Mouse (Mus musculus): ENCODE measurements at regions not wholly inside any gene's neighbourhood (a gene's known extent, or its start where the extent isn't known, plus 50 kb on each side); places are given as distances from the start of the nearest gene placed in this dataset.

- H3K27me3 ChIP-seq (ENCODE audit: control insufficient read depth, insufficient read depth, insufficient read length): no peaks in the 10 kb centered on the region
- H3K4me3 ChIP-seq (ENCODE audit: insufficient read depth, poor library complexity, severe bottlenecking): no peak overlapping the region
- no peaks in the 10 kb centered on the region for H3K79me2 ChIP-seq (ENCODE audit: control insufficient read depth, insufficient read depth)
- no peak overlapping the region for H3ac ChIP-seq (ENCODE audit: control insufficient read depth, insufficient read length, low read depth)
- H3K79me3 ChIP-seq (ENCODE audit: low read depth): no peaks in the 10 kb centered on the region
- TF ChIP-seq CTCF (IDR thresholded peaks at IDR 0.05; ENCODE audit: control insufficient read depth, insufficient read depth, insufficient read length): no peak
- TF ChIP-seq MAX (IDR thresholded peaks at IDR 0.05): no peak
- no peak for TF ChIP-seq FOSL1 (IDR thresholded peaks at IDR 0.05; ENCODE audit: insufficient read depth, low read length, poor library complexity, severe bottlenecking)
- no peak for TF ChIP-seq MYOD1 (IDR thresholded peaks at IDR 0.05; ENCODE audit: control insufficient read depth, insufficient read length, low read depth)
- no peak for TF ChIP-seq MYOG (IDR thresholded peaks at IDR 0.05; ENCODE audit: control insufficient read depth, extremely low read depth, insufficient read length)
- TF ChIP-seq USF1 (IDR thresholded peaks at IDR 0.05; ENCODE audit: low read depth): no peak
- TF ChIP-seq CEBPB (IDR thresholded peaks at IDR 0.05; ENCODE audit: low read depth): no peak
- no peaks in the 10 kb centered on the region for H3K36me3 ChIP-seq (ENCODE audit: control insufficient read depth, insufficient read depth)
These were observed 56.4 kb downstream of the Cyp26a1 start for GRCm38 (mm10) chr19:37754024-37754423.

GRCm38 (mm10) chr19:37755372-37755771 is 57.8 kb downstream of the Cyp26a1 start:
- TF ChIP-seq USF1 (IDR thresholded peaks at IDR 0.05; ENCODE audit: low read depth): no peak
- no peak overlapping the region for H3K4me3 ChIP-seq (ENCODE audit: insufficient read depth, poor library complexity, severe bottlenecking)
- no peak overlapping the region for H3ac ChIP-seq (ENCODE audit: control insufficient read depth, insufficient read length, low read depth)
- no peaks in the 10 kb centered on the region for H3K79me3 ChIP-seq (ENCODE audit: low read depth)
- no peaks in the 10 kb centered on the region for H3K79me2 ChIP-seq (ENCODE audit: control insufficient read depth, insufficient read depth)
- no peaks in the 10 kb centered on the region for H3K36me3 ChIP-seq (ENCODE audit: control insufficient read depth, insufficient read depth)
- H3K27me3 ChIP-seq (ENCODE audit: control insufficient read depth, insufficient read depth, insufficient read length): no peaks in the 10 kb centered on the region

- H3ac ChIP-seq (ENCODE audit: control insufficient read depth, insufficient read length, low read depth): no peak overlapping the region
- no peaks in the 10 kb centered on the region for H3K27me3 ChIP-seq (ENCODE audit: control insufficient read depth, insufficient read depth, insufficient read length)
- H3K36me3 ChIP-seq (ENCODE audit: control insufficient read depth, insufficient read depth): no peaks in the 10 kb centered on the region
- no peak overlapping the region for H3K4me3 ChIP-seq (ENCODE audit: insufficient read depth, poor library complexity, severe bottlenecking)
- TF ChIP-seq CEBPB (IDR thresholded peaks at IDR 0.05; ENCODE audit: low read depth) (no peak), MYOD1 (IDR thresholded peaks at IDR 0.05; ENCODE audit: control insufficient read depth, insufficient read length, low read depth) (no peak), CTCF (IDR thresholded peaks at IDR 0.05; ENCODE audit: control insufficient read depth, insufficient read depth, insufficient read length) (no peak), FOSL1 (IDR thresholded peaks at IDR 0.05; ENCODE audit: insufficient read depth, low read length, poor library complexity, severe bottlenecking) (no peak), MAX (IDR thresholded peaks at IDR 0.05) (no peak), MYOG (IDR thresholded peaks at IDR 0.05; ENCODE audit: control insufficient read depth, extremely low read depth, insufficient read length) (no peak), USF1 (IDR thresholded peaks at IDR 0.05; ENCODE audit: low read depth) (no peak)
- H3K79me2 ChIP-seq (ENCODE audit: control insufficient read depth, insufficient read depth): no peaks in the 10 kb centered on the region
- H3K79me3 ChIP-seq (ENCODE audit: low read depth): no peaks in the 10 kb centered on the region
These were observed 71.8 kb downstream of the Cyp26a1 start for GRCm38 (mm10) chr19:37769376-37769775.

- Histone ChIP-seq H3ac (ENCODE audit: control insufficient read depth, insufficient read length, low read depth) (no peak overlapping the region), H3K79me3 (ENCODE audit: low read depth) (no peaks in the 10 kb centered on the region), H3K4me3 (ENCODE audit: insufficient read depth, poor library complexity, severe bottlenecking) (no peak overlapping the region), H3K36me3 (ENCODE audit: control insufficient read depth, insufficient read depth) (no peaks in the 10 kb centered on the region), H3K27me3 (ENCODE audit: control insufficient read depth, insufficient read depth, insufficient read length) (no peaks in the 10 kb centered on the region), H3K79me2 (ENCODE audit: control insufficient read depth, insufficient read depth) (no peaks in the 10 kb centered on the region)
- TF ChIP-seq MYOD1 (IDR thresholded peaks at IDR 0.05; ENCODE audit: control insufficient read depth, insufficient read length, low read depth) (no peak), MAX (IDR thresholded peaks at IDR 0.05) (no peak), CTCF (IDR thresholded peaks at IDR 0.05; ENCODE audit: control insufficient read depth, insufficient read depth, insufficient read length) (no peak), MYOG (IDR thresholded peaks at IDR 0.05; ENCODE audit: control insufficient read depth, extremely low read depth, insufficient read length) (no peak), USF1 (IDR thresholded peaks at IDR 0.05; ENCODE audit: low read depth) (no peak), CEBPB (IDR thresholded peaks at IDR 0.05; ENCODE audit: low read depth) (no peak), FOSL1 (IDR thresholded peaks at IDR 0.05; ENCODE audit: insufficient read depth, low read length, poor library complexity, severe bottlenecking) (no peak)
These were observed 74.4 kb downstream of the Cyp26a1 start for GRCm38 (mm10) chr19:37771956-37772355.

- H3K79me2 ChIP-seq (ENCODE audit: control insufficient read depth, insufficient read depth): no peaks in the 10 kb centered on the region
- no peak overlapping the region for H3ac ChIP-seq (ENCODE audit: control insufficient read depth, insufficient read length, low read depth)
- H3K27me3 ChIP-seq (ENCODE audit: control insufficient read depth, insufficient read depth, insufficient read length): no peaks in the 10 kb centered on the region
- H3K4me3 ChIP-seq (ENCODE audit: insufficient read depth, poor library complexity, severe bottlenecking): no peak overlapping the region
- TF ChIP-seq MYOG (IDR thresholded peaks at IDR 0.05; ENCODE audit: control insufficient read depth, extremely low read depth, insufficient read length) (no peak), CEBPB (IDR thresholded peaks at IDR 0.05; ENCODE audit: low read depth) (no peak), MAX (IDR thresholded peaks at IDR 0.05) (no peak), USF1 (IDR thresholded peaks at IDR 0.05; ENCODE audit: low read depth) (no peak), CTCF (IDR thresholded peaks at IDR 0.05; ENCODE audit: control insufficient read depth, insufficient read depth, insufficient read length) (no peak), FOSL1 (IDR thresholded peaks at IDR 0.05; ENCODE audit: insufficient read depth, low read length, poor library complexity, severe bottlenecking) (no peak), MYOD1 (IDR thresholded peaks at IDR 0.05; ENCODE audit: control insufficient read depth, insufficient read length, low read depth) (no peak)
- H3K36me3 ChIP-seq (ENCODE audit: control insufficient read depth, insufficient read depth): no peaks in the 10 kb centered on the region
- no peaks in the 10 kb centered on the region for H3K79me3 ChIP-seq (ENCODE audit: low read depth)
These were observed 77.0 kb downstream of the Cyp26a1 start for GRCm38 (mm10) chr19:37774551-37774950.

GRCm38 (mm10) chr19:37774966-37775365 is 77.4 kb downstream of the Cyp26a1 start:
- H3K4me3 ChIP-seq (ENCODE audit: insufficient read depth, poor library complexity, severe bottlenecking): no peak overlapping the region
- no peak overlapping the region for H3ac ChIP-seq (ENCODE audit: control insufficient read depth, insufficient read length, low read depth)
- H3K79me2 ChIP-seq (ENCODE audit: control insufficient read depth, insufficient read depth): no peaks in the 10 kb centered on the region
- H3K36me3 ChIP-seq (ENCODE audit: control insufficient read depth, insufficient read depth): no peaks in the 10 kb centered on the region
- no peaks in the 10 kb centered on the region for H3K79me3 ChIP-seq (ENCODE audit: low read depth)
- no peaks in the 10 kb centered on the region for H3K27me3 ChIP-seq (ENCODE audit: control insufficient read depth, insufficient read depth, insufficient read length)
- TF ChIP-seq CTCF (IDR thresholded peaks at IDR 0.05; ENCODE audit: control insufficient read depth, insufficient read depth, insufficient read length): no peak
- no peak for TF ChIP-seq MAX (IDR thresholded peaks at IDR 0.05)
- TF ChIP-seq MYOG (IDR thresholded peaks at IDR 0.05; ENCODE audit: control insufficient read depth, extremely low read depth, insufficient read length): no peak
- no peak for TF ChIP-seq FOSL1 (IDR thresholded peaks at IDR 0.05; ENCODE audit: insufficient read depth, low read length, poor library complexity, severe bottlenecking)
- TF ChIP-seq USF1 (IDR thresholded peaks at IDR 0.05; ENCODE audit: low read depth): no peak
- TF ChIP-seq CEBPB (IDR thresholded peaks at IDR 0.05; ENCODE audit: low read depth): no peak
- TF ChIP-seq MYOD1 (IDR thresholded peaks at IDR 0.05; ENCODE audit: control insufficient read depth, insufficient read length, low read depth): no peak

Data from C2C12 (cell line).